Mouse (Mus musculus) liver, postnatal 0 days (tissue): ENCODE measurements around the gene Bace1.

ENCODE experiments used
- CTCF ChIP-seq: sonication (generic); IDR thresholded peaks from 2 replicates; pipeline ENCODE4 v1.5.1; 2016; ENCODE audit warnings: antibody characterized with exemption, low read depth
- EP300 ChIP-seq: IDR thresholded peaks from 2 replicates; pipeline ENCODE4 v1.6.1; 2016; ENCODE audit warnings: antibody characterized with exemption, low read depth, mild to moderate bottlenecking

DNA sequence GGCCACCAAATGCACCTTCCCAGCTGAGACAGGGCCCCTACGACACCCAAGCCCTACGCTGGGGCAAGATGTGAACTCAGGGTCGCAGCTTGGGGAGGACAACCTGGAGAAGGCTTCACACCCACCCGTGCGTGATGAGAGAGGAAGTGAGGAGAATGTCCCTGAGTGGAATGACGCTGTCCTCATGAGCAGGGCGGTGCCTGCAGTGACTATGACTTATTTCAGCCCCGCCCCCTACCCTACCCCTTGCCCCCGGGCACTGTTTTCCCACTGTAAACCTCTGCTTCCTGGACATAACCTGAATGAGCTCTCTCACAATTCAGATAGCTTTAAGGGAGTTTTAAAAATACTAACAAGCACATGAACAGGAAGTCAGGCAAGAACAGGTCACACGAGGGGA, 22.9 kb upstream of the Bace1 start:
- TF ChIP-seq CTCF (no peak), EP300 (no peak)
